Mouse (Mus musculus) brain, embryonic 14.5 days (tissue): ENCODE results near the gene Klhdc8a. TPM values are rescaled to one million over a fixed set of nuclear protein-coding genes. Genes with fewer than 3 reads are reported as not detected.
A peak's percentile ranks its signal among the peaks of the same experiment; 100 is the strongest.
"Not testable (repeated sequence)": the region's sequence is repeated elsewhere in the genome, so short reads cannot be mapped to it uniquely, and the experiment has no call there.

ENCODE experiments used
- DNase-seq: peaks from one replicate; pipeline ENCODE4 v3.0.0-alpha.2; 2011; ENCODE audit warnings: low read depth
- CTCF ChIP-seq: fragments of 200-500 bp; IDR thresholded peaks from 2 replicates; pipeline ENCODE4 v1.5.1; 2012; ENCODE audit warnings: inconsistent platforms, mild to moderate bottlenecking, moderate library complexity, borderline replicate concordance; ENCODE audit not compliant: insufficient read depth, insufficient read length; ENCODE audit errors: extremely low read depth
- POLR2A ChIP-seq: fragments of 200-500 bp; IDR thresholded peaks from 2 replicates; pipeline ENCODE4 v1.6.1; 2012; ENCODE audit warnings: mild to moderate bottlenecking, inconsistent platforms, borderline replicate concordance; ENCODE audit not compliant: poor library complexity, insufficient read depth, insufficient read length, severe bottlenecking; ENCODE audit errors: extremely low read depth
- polyA plus RNA-seq: library from polyadenylated mRNA; depleted of rRNA; stranded (reverse); fragments of >200 nt; gene quantifications from 2 replicates; pipeline ENCODE4 v1.2.3, GENCODE M21; 2012

The Klhdc8a gene
- polyA plus RNA-seq, 1 experiment, result 8.1 TPM

GRCm38 (mm10) chr1:132336921-132337320 lies 38.5 kb downstream of the Klhdc8a start:
- no peak for DNase-seq
- no peak for TF ChIP-seq POLR2A
- TF ChIP-seq CTCF, result no peak

DNA sequence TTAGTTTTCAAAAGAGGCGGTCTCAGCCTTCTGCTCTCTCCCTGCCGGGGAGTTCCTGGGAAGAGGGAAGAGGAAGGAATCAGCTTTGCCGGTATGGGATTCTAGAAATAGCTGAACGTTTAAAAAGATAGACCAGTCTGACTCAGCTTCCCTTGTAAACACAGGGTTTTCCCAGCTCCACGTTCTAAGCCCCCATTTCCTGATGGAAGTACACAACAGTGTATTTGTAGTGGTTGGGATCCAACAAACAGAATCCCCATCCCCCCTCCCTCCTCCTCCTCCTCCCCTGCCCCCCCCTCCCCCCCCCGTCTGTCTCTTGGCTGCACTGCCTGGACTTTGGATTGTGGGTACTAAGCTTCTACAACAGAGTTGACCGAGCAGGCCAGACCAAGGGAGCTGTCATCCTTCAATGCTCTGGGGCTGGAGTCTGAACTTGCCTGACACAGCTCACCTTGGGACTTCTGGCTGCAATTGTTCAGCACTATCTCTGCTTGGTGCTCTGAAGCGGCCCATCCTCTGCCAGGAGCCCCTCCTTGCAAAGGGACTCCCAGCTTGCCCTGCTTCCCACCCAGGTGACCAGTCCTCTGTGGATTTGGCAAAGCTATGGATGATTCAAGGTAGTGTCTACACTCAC lies 39.7 kb downstream of the Klhdc8a start:
- no peak for DNase-seq

DNA sequence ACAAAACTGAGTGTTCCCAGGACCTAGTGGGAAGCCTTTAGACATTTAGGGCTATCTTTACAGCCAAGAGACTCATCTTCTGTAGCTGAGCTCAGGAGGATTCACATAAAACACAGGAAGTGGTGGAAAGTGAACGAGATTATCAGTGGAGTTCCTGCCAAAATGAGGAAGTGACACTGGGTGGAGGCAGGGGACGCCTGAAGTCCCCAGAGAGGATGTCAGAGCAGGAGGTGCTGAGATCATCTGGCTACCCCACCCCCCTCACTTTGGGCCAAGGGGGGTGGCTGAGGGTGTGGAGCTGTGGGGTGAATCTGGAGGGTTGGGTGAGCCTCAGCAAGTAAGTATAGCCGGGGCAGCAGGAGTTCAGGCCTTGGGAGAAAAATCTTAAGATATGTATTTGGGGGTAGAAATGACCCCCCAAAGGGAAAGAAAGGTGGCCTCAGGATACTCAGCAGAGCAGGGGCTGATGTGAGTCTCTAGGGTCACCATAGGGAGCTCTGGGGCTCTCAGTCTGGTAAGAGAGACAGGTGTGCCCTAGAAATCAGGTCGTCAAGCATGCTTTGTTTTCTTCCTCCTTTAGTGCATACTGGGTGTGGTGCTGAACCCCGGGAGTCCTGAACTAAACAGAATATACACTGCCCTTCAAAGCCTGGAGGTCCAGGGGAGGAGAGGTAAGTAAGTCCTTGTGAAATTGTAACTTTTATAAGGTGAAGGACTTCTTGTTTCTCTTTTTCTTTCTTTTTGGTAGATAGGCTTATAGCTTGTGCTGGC lies 43.5 kb downstream of the Klhdc8a start:
- DNase-seq, result no peak

More for the DNA sequence above, 39.7 kb downstream of the Klhdc8a start:
- TF ChIP-seq CTCF, result no peak
- TF ChIP-seq POLR2A, result no peak

DNA sequence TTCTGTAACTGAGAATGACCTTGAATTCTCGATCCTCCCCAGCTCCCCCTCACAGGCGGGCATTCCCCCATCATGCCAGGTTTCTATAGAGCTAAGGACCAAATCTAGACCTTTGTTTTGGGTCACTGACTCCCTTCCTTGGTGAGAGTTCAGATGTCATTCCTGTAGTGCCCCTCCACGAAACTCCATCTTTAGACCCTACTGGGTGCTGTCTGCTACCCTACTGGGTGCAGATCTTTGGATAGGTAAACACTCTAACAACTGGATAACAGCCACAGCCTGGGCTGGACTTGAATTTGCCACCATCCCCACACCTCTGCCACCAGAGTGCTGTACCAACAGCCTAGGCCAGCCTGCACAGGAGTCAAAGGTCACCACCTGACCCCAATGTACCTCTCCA lies 44.1 kb downstream of the Klhdc8a start:
- TF ChIP-seq POLR2A (no peak), CTCF (no peak)
- no peak for DNase-seq

More for the DNA sequence above, 43.5 kb downstream of the Klhdc8a start:
- TF ChIP-seq POLR2A (no peak), CTCF (no peak)

GRCm38 (mm10) chr1:132343191-132343590 lies 44.8 kb downstream of the Klhdc8a start:
- DNase-seq, result no peak
- no peak for TF ChIP-seq CTCF
- no peak for TF ChIP-seq POLR2A

- TF ChIP-seq CTCF (no peak), POLR2A (no peak)
- no peak for DNase-seq
These were observed 45.2 kb downstream of the Klhdc8a start for GRCm38 (mm10) chr1:132343656-132344055.

- DNase-seq, result no peak
- TF ChIP-seq CTCF (no peak), POLR2A (no peak)
These were observed 47.1 kb downstream of the Klhdc8a start for GRCm38 (mm10) chr1:132345514-132345913.

GRCm38 (mm10) chr1:132346134-132346851 lies 47.9 kb downstream of the Klhdc8a start:
- no peak for TF ChIP-seq CTCF
- no peak for TF ChIP-seq POLR2A
- no peak for DNase-seq

- TF ChIP-seq POLR2A, result no peak
- no peak for TF ChIP-seq CTCF
- no peak for DNase-seq
These were observed 48.5 kb downstream of the Klhdc8a start for GRCm38 (mm10) chr1:132346951-132347350.

DNA sequence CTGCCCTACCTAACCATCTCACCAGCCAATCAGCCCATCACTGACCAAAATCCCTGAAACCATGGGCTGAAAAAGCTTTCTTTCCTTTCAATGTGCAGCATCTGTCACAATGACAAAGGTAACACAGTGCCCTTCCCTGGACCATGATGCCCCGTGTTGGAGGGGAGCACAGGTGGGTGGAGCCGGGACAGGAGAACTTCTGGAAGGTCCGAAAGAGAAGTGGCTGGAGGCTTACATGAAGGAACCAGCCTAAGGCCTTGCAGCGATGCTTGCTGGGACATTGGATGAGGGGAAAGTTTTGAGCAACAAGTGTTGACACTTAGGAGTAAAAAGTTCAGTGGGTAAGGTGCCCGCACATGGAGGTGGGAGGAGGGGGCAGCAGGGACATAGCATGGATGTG lies 50.0 kb downstream of the Klhdc8a start:
- no peak for DNase-seq
- no peak for TF ChIP-seq CTCF
- no peak for TF ChIP-seq POLR2A

- not testable (repeated sequence) for DNase-seq
These were observed 50.6 kb downstream of the Klhdc8a start for GRCm38 (mm10) chr1:132349049-132349448.

DNA sequence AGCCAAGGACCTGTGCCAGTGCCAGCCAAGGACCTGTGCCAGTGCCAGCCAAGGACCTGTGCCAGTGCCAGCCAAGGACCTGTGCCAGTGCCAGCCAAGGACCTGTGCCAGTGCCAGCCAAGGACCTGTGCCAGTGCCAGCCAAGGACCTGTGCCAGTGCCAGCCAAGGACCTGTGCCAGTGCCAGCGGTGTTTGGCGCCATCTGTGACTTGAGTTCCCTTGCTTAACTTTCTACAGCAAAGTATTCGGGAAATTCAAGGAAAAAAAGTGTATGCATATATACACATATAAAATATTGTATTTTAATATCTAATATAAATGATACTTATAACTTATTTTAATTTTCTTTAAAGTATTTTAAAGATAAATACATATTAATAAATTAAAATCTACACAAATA lies 51.2 kb downstream of the Klhdc8a start:
- not testable (repeated sequence) for DNase-seq

DNA sequence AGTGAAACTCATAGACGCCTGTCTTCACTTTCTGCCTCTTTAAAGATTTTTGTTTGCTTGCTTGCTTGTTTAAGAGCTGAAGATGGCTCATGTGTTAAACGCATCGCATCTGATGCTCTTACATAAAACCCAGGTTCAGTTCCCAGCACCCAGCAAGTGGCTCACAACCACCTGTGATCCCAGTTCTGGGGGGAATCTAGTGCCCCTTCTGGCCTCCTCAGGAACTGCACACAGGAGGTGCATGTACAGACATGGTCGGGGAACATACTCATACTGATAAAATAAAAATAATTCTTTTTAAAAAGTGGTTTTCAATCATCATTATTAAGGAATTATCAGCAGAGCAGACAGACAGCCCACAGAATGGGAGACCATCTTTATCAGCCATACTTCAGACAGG lies 52.6 kb downstream of the Klhdc8a start:
- DNase-seq, result no peak
- TF ChIP-seq CTCF, result peak; percentile 28; the same call in 1 of the 2 replicates
- TF ChIP-seq POLR2A, result no peak
